Mouse (Mus musculus) heart, adult 8-10 months (tissue): Measurements from ENCODE around the gene Tas2r107. TPM values are rescaled to one million over a fixed set of nuclear protein-coding genes. Genes with fewer than 3 reads are reported as not detected.
"Not testable (repeated sequence)": the region's sequence is repeated elsewhere in the genome, so short reads cannot be mapped to it uniquely, and the experiment has no call there.

Experiments used
- DNase-seq: peaks from one replicate; pipeline ENCODE4 v3.0.0; 2022; ENCODE audit warnings: low spot score
- total RNA-seq, 4 experiments: library from RNA; stranded (reverse); gene quantifications; 2 replicates each; pipeline ENCODE4 v1.2.4; 2022

Gene Tas2r107
- total RNA-seq: not detected

GRCm38 (mm10) chr6:131660049-131660448, at the start of gene Tas2r107:
Gene Tas2r107 (minus strand): TSS chr6:131660149.
- DNase-seq: no peak

- no peak for DNase-seq
These were observed 30.0 kb upstream of the Tas2r107 start, which contains the start of gene Tas2r114 for GRCm38 (mm10) chr6:131689963-131690362. Gene Tas2r114 (minus strand): TSS chr6:131690063.

GRCm38 (mm10) chr6:131687395-131687794, 27.4 kb upstream of the Tas2r107 start, which contains the start of gene Tas2r105:
Gene Tas2r105 (minus strand): TSS chr6:131687495.
- no peak for DNase-seq

- no peak for DNase-seq
These were observed 25.7 kb upstream of the Tas2r107 start, which contains the start of gene Tas2r104 for GRCm38 (mm10) chr6:131685644-131686043. Gene Tas2r104 (minus strand): TSS chr6:131685744.

GRCm38 (mm10) chr6:131678786-131679185, 18.8 kb upstream of the Tas2r107 start, which contains the start of gene Tas2r106:
Gene Tas2r106 (minus strand): TSS chr6:131678886.
- no peak for DNase-seq

- DNase-seq: no peak
These were observed 29.1 kb downstream of the Tas2r107 start, which contains the start of gene Tas2r130 for GRCm38 (mm10) chr6:131630812-131631211. Gene Tas2r130 (minus strand): TSS chr6:131630912.

GRCm38 (mm10) chr6:131609956-131610355, 50.0 kb downstream of the Tas2r107 start:
- DNase-seq: not testable (repeated sequence)

Other genes starting within 250 kb of the Tas2r107 start
- not detected for gene 5430401F13Rik, start 173.7 kb downstream of the Tas2r107 start, total RNA-seq
- gene Gm6619, start 173.7 kb downstream of the Tas2r107 start, total RNA-seq: not detected
- not detected for gene Tas2r130, start 29.2 kb downstream of the Tas2r107 start, total RNA-seq
- gene Tas2r106, start 18.7 kb upstream of the Tas2r107 start, total RNA-seq: not detected
- not detected for gene Tas2r104, start 25.6 kb upstream of the Tas2r107 start, total RNA-seq
- not detected for gene Tas2r105, start 27.3 kb upstream of the Tas2r107 start, total RNA-seq
- gene Tas2r114, start 29.9 kb upstream of the Tas2r107 start, total RNA-seq: not detected